In the genomic region with DNA sequence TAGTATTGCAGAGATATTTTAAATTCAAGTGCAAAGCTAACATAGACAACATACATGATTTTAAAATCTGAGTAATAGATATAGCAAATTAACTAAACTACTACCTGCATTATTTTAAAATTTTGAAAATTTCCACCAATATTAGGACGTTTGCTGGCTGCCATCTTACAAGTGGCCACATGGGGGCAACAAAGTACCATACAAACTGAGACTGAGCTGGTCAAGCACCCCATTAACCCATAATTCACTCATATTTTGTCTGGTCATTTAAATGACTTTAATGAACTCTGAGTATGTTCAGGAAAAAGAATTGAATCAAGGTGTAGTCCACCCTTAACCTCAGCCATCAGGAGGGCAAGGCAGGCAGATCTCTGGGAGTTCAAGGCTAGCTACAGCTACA, we compare ENCODE assay signal across 8 mouse cellular contexts. TPM values are rescaled to one million over a fixed set of nuclear protein-coding genes. Genes with fewer than 3 reads are reported as not detected.
DNase-seq lines count a peak whose midpoint lies in the region; ATAC-seq and TF ChIP-seq lines count a peak whose summit lies in the region.

No protein-coding gene starts in this region.

- intact Hi-C loops in left cerebral cortex, postnatal 25 days (cut with DNase I), result loop anchor here (1.0 kb wide), 1 partner anchor 301 kb away; no protein-coding TSS in a partner anchor

- no peak overlapping the region for H3K4me3 ChIP-seq in midbrain, embryonic 14.5 days (replicated peaks; ENCODE audit: low read depth, low read length)
- H3K4me3 ChIP-seq in midbrain, embryonic 16.5 days (ENCODE audit: low read depth, low read length), result no peak overlapping the region
- H3K4me3 ChIP-seq in forebrain, postnatal 0 days (ENCODE audit: low read depth, low read length), result no peak overlapping the region

- H3K27me3 ChIP-seq in midbrain, embryonic 14.5 days (ENCODE audit: control insufficient read depth, insufficient read depth, low read length), result no peaks in the 10 kb centered on the region
- no peaks in the 10 kb centered on the region for H3K27me3 ChIP-seq in midbrain, embryonic 16.5 days (ENCODE audit: control insufficient read depth, insufficient read depth, low read depth, low read length)
- no peaks in the 10 kb centered on the region for H3K27me3 ChIP-seq in forebrain, postnatal 0 days (ENCODE audit: insufficient read depth, low read length)

- 0 out of 2 replicates have a peak, but pooled peaks have one; percentile 29 for ATAC-seq in midbrain, embryonic 14.5 days (ENCODE audit: low FRiP score, low TSS enrichment)
- no peak for ATAC-seq in midbrain, embryonic 16.5 days
- ATAC-seq in forebrain, postnatal 0 days, result no peak

- DNase-seq in adrenal gland, adult 18-20 months (ENCODE audit: low spot score in 2 of 2), result peak; percentile 59
- DNase-seq in adrenal gland, adult 8-10 months, result no peak
- peak; percentile 83 for DNase-seq in midbrain, embryonic 14.5 days
- peak; percentile 68 for DNase-seq in brain, adult 2 months (ENCODE audit: low read depth, low spot score)
- peak; percentile 73 for DNase-seq in forebrain, postnatal 0 days
- peak; percentile 54 to 59 for DNase-seq in left cerebral cortex, postnatal 25 days (ENCODE audit: low spot score in 2 of 2)
- peak; percentile 27 for DNase-seq in retina, postnatal 7 days (ENCODE audit: low read depth, low spot score)

- H3K9me3 ChIP-seq in midbrain, embryonic 14.5 days (ENCODE audit: control insufficient read depth, low read length), result no peaks in the 10 kb centered on the region
- H3K9me3 ChIP-seq in midbrain, embryonic 16.5 days (replicated peaks; ENCODE audit: control insufficient read depth, low read length, poor library complexity, severe bottlenecking), result no peaks in the 10 kb centered on the region
- no peaks in the 10 kb centered on the region for H3K9me3 ChIP-seq in forebrain, postnatal 0 days (ENCODE audit: low read length)

- 2% methylated on average over 1 of the region's 1 CpGs for WGBS in midbrain, embryonic 14.5 days
- WGBS in midbrain, embryonic 16.5 days, result 0% methylated on average over 1 of the region's 1 CpGs
- 0% methylated on average over 1 of the region's 1 CpGs for WGBS in forebrain, postnatal 0 days

- no peak overlapping the region for H3K27ac ChIP-seq in midbrain, embryonic 14.5 days (replicated peaks; ENCODE audit: low read depth, low read length)
- no peak overlapping the region for H3K27ac ChIP-seq in midbrain, embryonic 16.5 days (ENCODE audit: low read length)
- H3K27ac ChIP-seq in forebrain, postnatal 0 days (ENCODE audit: low read depth, low read length), result no peak overlapping the region

- TF ChIP-seq CTCF in forebrain, postnatal 0 days (IDR thresholded peaks at IDR 0.05; ENCODE audit: low read depth), result peak; percentile 90

- H3K4me2 ChIP-seq in midbrain, embryonic 14.5 days (ENCODE audit: low read length), result no peak overlapping the region
- no peak overlapping the region for H3K4me2 ChIP-seq in midbrain, embryonic 16.5 days (ENCODE audit: low read length)
- no peak overlapping the region for H3K4me2 ChIP-seq in forebrain, postnatal 0 days (ENCODE audit: low read depth)

- H3K36me3 ChIP-seq in midbrain, embryonic 14.5 days (ENCODE audit: control insufficient read depth, insufficient read depth, low read length), result no peaks in the 10 kb centered on the region
- no peaks in the 10 kb centered on the region for H3K36me3 ChIP-seq in midbrain, embryonic 16.5 days (ENCODE audit: control insufficient read depth, insufficient read depth, low read length)
- no peaks in the 10 kb centered on the region for H3K36me3 ChIP-seq in forebrain, postnatal 0 days (ENCODE audit: insufficient read depth)

- 0 out of 2 replicates have a peak, but pooled peaks cover 2% of the 10 kb centered on the region for H3K4me1 ChIP-seq in midbrain, embryonic 14.5 days (ENCODE audit: control insufficient read depth, insufficient read depth, low read length)
- no peaks in the 10 kb centered on the region for H3K4me1 ChIP-seq in midbrain, embryonic 16.5 days (ENCODE audit: control insufficient read depth, insufficient read depth, low read length)
- no peaks in the 10 kb centered on the region for H3K4me1 ChIP-seq in forebrain, postnatal 0 days (ENCODE audit: insufficient read depth)

- no peak overlapping the region for H3K9ac ChIP-seq in midbrain, embryonic 14.5 days (replicated peaks; ENCODE audit: low read length)
- H3K9ac ChIP-seq in midbrain, embryonic 16.5 days (ENCODE audit: low read depth, low read length), result no peak overlapping the region
- H3K9ac ChIP-seq in forebrain, postnatal 0 days, result no peak overlapping the region

RNA-seq across cellular contexts. Expression of gene Rad18, which starts 3.9 kb away (rescaled TPM):
- total RNA-seq in adrenal gland, adult 18-20 months (2021), result 1 to 10 TPM; 4.0 to 6.1 TPM
- total RNA-seq in adrenal gland, adult 8-10 months (2022), result 1 to 10 TPM; 6.2 to 8.7 (median 7.8) TPM
- polyA plus RNA-seq in midbrain, embryonic 14.5 days (2014; fragmentation: Nextera tagmentation; extraction: Ambion mirVana), result 12.1 and 14.8 TPM in 2 replicates
- 11.7 and 11.8 TPM in 2 replicates for polyA plus RNA-seq in midbrain, embryonic 16.5 days (2015; fragmentation: Nextera tagmentation; extraction: Ambion mirVana)
- total RNA-seq in forebrain, postnatal 0 days (2014; rRNA removed), result 8.8 and 9.1 TPM in 2 replicates
- 9.0 and 12.9 TPM in 2 replicates for polyA plus RNA-seq in forebrain, postnatal 0 days (2015; fragmentation: Nextera tagmentation; extraction: Ambion mirVana)
- total RNA-seq in left cerebral cortex, postnatal 25 days (2021), result 1 to 10 TPM; 5.7 to 6.1 TPM
